Mouse (Mus musculus) neural tube, embryonic 14.5 days (tissue): Measurements from ENCODE around the gene Snx29. TPM values are rescaled to one million over a fixed set of nuclear protein-coding genes. Genes with fewer than 3 reads are reported as not detected.

Experiments used
- ATAC-seq: fragments of 200-750 bp; cut with Nextera tagmentation; 2 replicates; pipeline ENCODE4 v1.8.0; 2017; ENCODE audit warnings: low read depth, mild to moderate bottlenecking, moderate TSS enrichment, moderate library complexity
- H3K27ac ChIP-seq: fragments of 300-500 bp; sonication (generic); 2 replicates; pipeline ENCODE4 v1.5.1; 2014; ENCODE audit warnings: low read depth, mild to moderate bottlenecking, control low read depth, low read length, moderate library complexity, mixed read lengths
- H3K27me3 ChIP-seq: fragments of 300-500 bp; sonication (generic); 2 replicates; pipeline ENCODE4 v1.6.1; 2014; ENCODE audit warnings: low read length; ENCODE audit not compliant: control insufficient read depth, insufficient read depth
- H3K36me3 ChIP-seq: fragments of 300-500 bp; sonication (generic); 2 replicates; pipeline ENCODE4 v1.6.1; 2014; ENCODE audit warnings: low read length, mixed read lengths; ENCODE audit not compliant: control insufficient read depth, insufficient read depth
- H3K4me1 ChIP-seq: fragments of 300-500 bp; sonication (generic); 2 replicates; pipeline ENCODE4 v1.6.1; 2014; ENCODE audit warnings: low read length; ENCODE audit not compliant: control insufficient read depth, insufficient read depth
- H3K4me2 ChIP-seq: fragments of 300-500 bp; sonication (generic); 2 replicates; pipeline ENCODE4 v1.6.1; 2014; ENCODE audit warnings: mild to moderate bottlenecking, low read depth, low read length, control low read depth
- H3K4me3 ChIP-seq: fragments of 300-500 bp; sonication (generic); 2 replicates; pipeline ENCODE4 v1.5.1; 2014; ENCODE audit warnings: low read depth, low read length, control low read depth, mixed read lengths
- H3K9ac ChIP-seq: fragments of 300-500 bp; sonication (generic); replicated peaks from 2 replicates; pipeline ENCODE4 v1.6.1; 2014; ENCODE audit warnings: low read depth, mild to moderate bottlenecking, control low read depth, low read length, mixed read lengths
- H3K9me3 ChIP-seq: fragments of 300-500 bp; sonication (generic); 2 replicates; pipeline ENCODE4 v1.6.1; 2016; ENCODE audit warnings: low read length; ENCODE audit not compliant: control insufficient read depth
- WGBS: fragments of 180-500 bp; shearing (Covaris S2); extraction: QIAGEN DNeasy Blood & Tissue Kit; methylation state at CpG from one replicate; pipeline ENCODE4 v1.1.7; 2014; 5-methylcytosine and 5-hydroxymethylcytosine counted together
- polyA plus RNA-seq: library from polyadenylated mRNA; unstranded; fragments of >200 nt; fragmentation: Nextera tagmentation; extraction: Ambion mirVana; gene quantifications from 2 replicates; pipeline ENCODE4 v1.2.1, GENCODE M21; 2014

Gene Snx29
- polyA plus RNA-seq, 1 experiment from 2014 or later = 21.5 TPM

GRCm38 (mm10) chr16:11500061-11500460, 177.4 kb downstream of the Snx29 start:
- ATAC-seq = no peak
- Histone ChIP-seq H3K27ac (no peak overlapping the region), H3K4me3 (no peak overlapping the region), H3K4me2 (no peak overlapping the region), H3K9ac (no peak overlapping the region), H3K27me3 (no peaks in the 10 kb centered on the region), H3K9me3 (no peaks in the 10 kb centered on the region), H3K36me3 (no peaks in the 10 kb centered on the region), H3K4me1 (no peaks in the 10 kb centered on the region)
- WGBS = 69% methylated on average over 4 of the region's 4 CpGs

DNA sequence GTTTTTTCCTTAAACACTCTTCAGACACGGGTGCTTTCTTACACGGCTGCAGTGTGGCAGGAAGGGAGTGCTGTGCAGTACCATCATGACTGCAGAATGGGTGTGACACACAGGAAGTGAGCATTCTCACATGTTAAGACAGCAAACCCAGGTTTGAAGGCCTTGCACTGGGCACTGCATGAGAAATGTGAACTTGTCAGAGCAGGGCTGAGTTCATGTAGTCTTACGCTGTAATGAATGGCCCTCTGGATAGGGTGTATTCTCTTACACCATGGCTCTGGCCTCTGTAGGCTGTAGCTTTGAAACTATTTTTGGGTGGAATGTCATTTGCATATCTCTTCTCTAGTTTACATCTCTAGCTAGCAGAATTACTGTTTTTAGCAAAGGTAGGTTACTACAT, 178.4 kb downstream of the Snx29 start:
- H3K36me3 ChIP-seq = no peaks in the 10 kb centered on the region
- H3K4me2 ChIP-seq = no peak overlapping the region
- H3K27ac ChIP-seq = no peak overlapping the region
- H3K9me3 ChIP-seq = no peaks in the 10 kb centered on the region
- no peak for ATAC-seq
- no peak overlapping the region for H3K9ac ChIP-seq
- H3K4me1 ChIP-seq = peaks cover 6% of the 10 kb centered on the region; the same call in 1 of the 2 replicates
- WGBS = 87% methylated on average over 3 of the region's 3 CpGs
- no peak overlapping the region for H3K4me3 ChIP-seq
- H3K27me3 ChIP-seq = no peaks in the 10 kb centered on the region

GRCm38 (mm10) chr16:11501611-11502010, 178.9 kb downstream of the Snx29 start:
- ATAC-seq = no peak
- no peak overlapping the region for H3K27ac ChIP-seq

GRCm38 (mm10) chr16:11504666-11505491, 182.2 kb downstream of the Snx29 start:
- Histone ChIP-seq H3K4me1 (peaks cover 6% of the 10 kb centered on the region; the same call in 1 of the 2 replicates), H3K27ac (no peak overlapping the region), H3K4me2 (no peak overlapping the region), H3K9me3 (no peaks in the 10 kb centered on the region), H3K27me3 (no peaks in the 10 kb centered on the region), H3K9ac (no peak overlapping the region), H3K4me3 (no peak overlapping the region), H3K36me3 (no peaks in the 10 kb centered on the region)
- WGBS = 89% methylated on average over 2 of the region's 2 CpGs
- ATAC-seq = no peak

More at GRCm38 (mm10) chr16:11501611-11502010, 178.9 kb downstream of the Snx29 start:
- H3K36me3 ChIP-seq = no peaks in the 10 kb centered on the region
- no peaks in the 10 kb centered on the region for H3K27me3 ChIP-seq
- no peak overlapping the region for H3K4me2 ChIP-seq
- no peak overlapping the region for H3K4me3 ChIP-seq
- 80% methylated on average over 2 of the region's 2 CpGs for WGBS
- H3K9ac ChIP-seq = no peak overlapping the region
- peaks cover 6% of the 10 kb centered on the region; the same call in 1 of the 2 replicates for H3K4me1 ChIP-seq
- H3K9me3 ChIP-seq = no peaks in the 10 kb centered on the region

GRCm38 (mm10) chr16:11505492-11506176, 182.9 kb downstream of the Snx29 start:
- 58% methylated on average over 5 of the region's 5 CpGs for WGBS
- no peak for ATAC-seq
- no peak overlapping the region for H3K27ac ChIP-seq

GRCm38 (mm10) chr16:11507188-11507731, 184.6 kb downstream of the Snx29 start:
- H3K27ac ChIP-seq = no peak overlapping the region

More at GRCm38 (mm10) chr16:11505492-11506176, 182.9 kb downstream of the Snx29 start:
- Histone ChIP-seq H3K4me2 (no peak overlapping the region), H3K9me3 (no peaks in the 10 kb centered on the region), H3K4me3 (no peak overlapping the region), H3K27me3 (no peaks in the 10 kb centered on the region), H3K36me3 (no peaks in the 10 kb centered on the region), H3K4me1 (peaks cover 6% of the 10 kb centered on the region; the same call in 1 of the 2 replicates), H3K9ac (no peak overlapping the region)

GRCm38 (mm10) chr16:11508341-11508740, 185.6 kb downstream of the Snx29 start:
- H3K9me3 ChIP-seq = no peaks in the 10 kb centered on the region
- ATAC-seq = no peak
- no peaks in the 10 kb centered on the region for H3K36me3 ChIP-seq
- WGBS = 91% methylated on average over 7 of the region's 7 CpGs
- H3K27ac ChIP-seq = no peak overlapping the region
- H3K27me3 ChIP-seq = no peaks in the 10 kb centered on the region
- no peak overlapping the region for H3K4me2 ChIP-seq
- H3K9ac ChIP-seq = no peak overlapping the region
- peaks cover 6% of the 10 kb centered on the region; the same call in 1 of the 2 replicates for H3K4me1 ChIP-seq
- no peak overlapping the region for H3K4me3 ChIP-seq

More at GRCm38 (mm10) chr16:11507188-11507731, 184.6 kb downstream of the Snx29 start:
- Histone ChIP-seq H3K36me3 (no peaks in the 10 kb centered on the region), H3K9ac (no peak overlapping the region), H3K4me2 (no peak overlapping the region), H3K4me1 (peaks cover 6% of the 10 kb centered on the region; the same call in 1 of the 2 replicates), H3K9me3 (no peaks in the 10 kb centered on the region), H3K4me3 (no peak overlapping the region), H3K27me3 (no peaks in the 10 kb centered on the region)
- ATAC-seq = no peak
- WGBS = 87% methylated on average over 9 of the region's 9 CpGs

- H3K9ac ChIP-seq = no peak overlapping the region
- H3K9me3 ChIP-seq = no peaks in the 10 kb centered on the region
- no peak overlapping the region for H3K4me3 ChIP-seq
- no peaks in the 10 kb centered on the region for H3K27me3 ChIP-seq
- H3K4me1 ChIP-seq = peaks cover 5% of the 10 kb centered on the region; the same call in 1 of the 2 replicates
- WGBS = 87% methylated on average over 2 of the region's 2 CpGs
- no peak overlapping the region for H3K27ac ChIP-seq
- ATAC-seq = no peak
- no peak overlapping the region for H3K4me2 ChIP-seq
- no peaks in the 10 kb centered on the region for H3K36me3 ChIP-seq
Observed at GRCm38 (mm10) chr16:11510416-11510815, 187.7 kb downstream of the Snx29 start.
